Mouse (Mus musculus) lung, postnatal 25 days (tissue): Measurements from ENCODE around the gene Oosp1.

Experiments used
- DNase-seq: peaks from one replicate; pipeline ENCODE4 v3.0.0; 2022; ENCODE audit warnings: low spot score

The Oosp1 gene

DNA sequence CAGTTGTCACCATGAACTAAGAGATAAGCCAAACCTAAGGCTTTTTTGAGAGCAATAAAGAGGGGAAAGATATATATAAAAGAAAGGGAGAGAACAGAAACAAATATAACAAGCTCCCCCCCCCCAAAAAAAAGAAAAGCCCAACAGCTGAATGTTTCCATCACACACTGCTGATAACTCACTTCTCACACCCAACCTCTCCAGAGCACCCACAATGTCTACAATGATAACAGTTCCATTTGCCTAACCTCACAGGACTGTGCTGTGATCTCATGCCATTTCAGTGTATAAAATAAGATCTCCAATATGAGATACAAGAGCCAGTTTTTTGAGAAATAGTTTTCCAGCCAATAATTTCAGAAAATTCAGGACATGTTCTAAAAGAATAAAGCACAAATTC, 73.0 kb downstream of the Oosp1 start:
- no peak for DNase-seq
